Mouse (Mus musculus) ES-E14 (cell line): ENCODE measurements around the gene Kbtbd2.

Experiments
- CHD2 ChIP-seq: IDR thresholded peaks from 2 replicates; pipeline ENCODE4 v1.6.1; 2014; ENCODE audit warnings: mild to moderate bottlenecking, low read depth, low read length, inconsistent platforms
- MAFK ChIP-seq: IDR thresholded peaks from 2 replicates; pipeline ENCODE4 v1.6.1; 2014; ENCODE audit warnings: mild to moderate bottlenecking, low read depth, low read length, inconsistent platforms; ENCODE audit not compliant: insufficient read depth
- ZC3H11A ChIP-seq: IDR thresholded peaks from 2 replicates; pipeline ENCODE4 v1.6.1; 2012; ENCODE audit warnings: low read depth, mild to moderate bottlenecking, inconsistent platforms, low read length, borderline replicate concordance
- ZNF384 ChIP-seq: IDR thresholded peaks from 2 replicates; pipeline ENCODE4 v1.6.1; 2012; ENCODE audit warnings: low read depth, low read length, inconsistent platforms

DNA sequence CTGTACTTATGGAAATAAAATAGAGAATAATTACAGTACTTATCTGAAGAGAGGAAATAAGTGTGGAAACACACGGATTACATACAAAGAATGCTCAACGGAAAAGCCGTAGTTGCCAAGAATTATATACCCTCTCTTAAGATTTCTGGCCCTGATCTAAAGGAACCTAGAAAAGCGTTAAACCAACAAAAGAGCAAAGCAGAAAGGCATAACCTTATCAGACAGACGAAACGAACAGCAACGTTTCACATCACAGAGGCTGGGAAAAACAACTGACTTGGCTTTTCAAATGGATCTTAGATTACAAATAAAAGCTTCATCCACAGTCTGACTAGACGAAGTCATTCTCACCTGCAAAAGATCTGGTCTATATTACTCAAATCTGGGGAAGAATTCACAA, 1.4 kb downstream of the Kbtbd2 start:
- TF ChIP-seq ZC3H11A (no peak), MAFK (no peak), CHD2 (no peak), ZNF384 (no peak)
